Mouse (Mus musculus) thymus, adult 2 months (tissue): ENCODE data around the gene Mylk4. TPM values are rescaled to one million over a fixed set of nuclear protein-coding genes. Genes with fewer than 3 reads are reported as not detected.
A peak's percentile ranks its signal among the peaks of the same experiment; 100 is the strongest.

Experiments
- DNase-seq: peaks from one replicate; pipeline ENCODE4 v3.0.0; 2021
- H3K27ac ChIP-seq: fragments of 200-500 bp; 2 replicates; pipeline ENCODE4 v1.5.1; 2012; ENCODE audit warnings: low read length, control low read depth; ENCODE audit not compliant: control insufficient read depth, insufficient read depth
- H3K27me3 ChIP-seq: fragments of 200-500 bp; 2 replicates; pipeline ENCODE4 v1.6.1; 2012; ENCODE audit warnings: mild to moderate bottlenecking, low read length, moderate library complexity, mixed read lengths; ENCODE audit not compliant: control insufficient read depth, insufficient read depth
- H3K36me3 ChIP-seq: fragments of 200-500 bp; 2 replicates; pipeline ENCODE4 v1.6.1; 2012; ENCODE audit warnings: mild to moderate bottlenecking, low read length, moderate library complexity; ENCODE audit not compliant: control insufficient read depth, insufficient read depth
- H3K4me1 ChIP-seq: fragments of 200-500 bp; replicated peaks from 2 replicates; pipeline ENCODE4 v1.6.1; 2012; ENCODE audit warnings: low read length; ENCODE audit not compliant: control insufficient read depth, insufficient read depth
- H3K4me3 ChIP-seq: fragments of 200-500 bp; 2 replicates; pipeline ENCODE4 v1.5.1; 2012; ENCODE audit warnings: mild to moderate bottlenecking, low read length, control low read depth, moderate library complexity; ENCODE audit not compliant: control insufficient read depth, insufficient read depth
- CTCF ChIP-seq: fragments of 200-500 bp; IDR thresholded peaks from 2 replicates; pipeline ENCODE4 v1.5.1; 2012; ENCODE audit warnings: mild to moderate bottlenecking, control low read depth, low read length, moderate library complexity, borderline replicate concordance; ENCODE audit not compliant: control insufficient read depth, poor library complexity, insufficient read depth; ENCODE audit errors: extremely low read depth
- POLR2A ChIP-seq: fragments of 200-500 bp; IDR thresholded peaks from 2 replicates; pipeline ENCODE4 v1.6.1; 2012; ENCODE audit warnings: mild to moderate bottlenecking, low read length, control low read depth, moderate library complexity; ENCODE audit not compliant: control insufficient read depth, poor library complexity, insufficient read depth; ENCODE audit errors: extremely low read depth
- WGBS: fragments of 180-500 bp; shearing (Covaris S2); methylation state at CpG from one replicate; pipeline ENCODE4 v1.1.7; 2018; 5-methylcytosine and 5-hydroxymethylcytosine counted together
- polyA plus RNA-seq: library from polyadenylated mRNA; depleted of rRNA; stranded (reverse); fragments of >200 nt; gene quantifications from 2 replicates; pipeline ENCODE4 v1.2.3, GENCODE M21; 2012; rRNA removed

The Mylk4 gene
- polyA plus RNA-seq, 1 experiment, result 2.2 TPM

GRCm38 (mm10) chr13:32660294-32660693, 123.5 kb downstream of the Mylk4 start:
- 8% methylated on average over 4 of the region's 4 CpGs for WGBS
- Histone ChIP-seq H3K36me3 (no peaks in the 10 kb centered on the region), H3K27me3 (no peaks in the 10 kb centered on the region), H3K4me1 (peaks cover 6% of the 10 kb centered on the region), H3K4me3 (no peak overlapping the region), H3K27ac (peak overlapping the region; percentile 37)
- no peak for DNase-seq
- TF ChIP-seq CTCF (no peak), POLR2A (no peak)

- 96% methylated on average over 5 of the region's 5 CpGs for WGBS
- TF ChIP-seq POLR2A (no peak), CTCF (no peak)
- Histone ChIP-seq H3K27me3 (no peaks in the 10 kb centered on the region), H3K4me1 (peaks cover 6% of the 10 kb centered on the region), H3K27ac (no peak overlapping the region), H3K4me3 (no peak overlapping the region), H3K36me3 (no peaks in the 10 kb centered on the region)
- DNase-seq, result no peak
These were observed 124.5 kb downstream of the Mylk4 start for GRCm38 (mm10) chr13:32659271-32659670.

- Histone ChIP-seq H3K4me3 (no peak overlapping the region), H3K27ac (no peak overlapping the region), H3K36me3 (no peaks in the 10 kb centered on the region), H3K27me3 (no peaks in the 10 kb centered on the region), H3K4me1 (peaks cover 6% of the 10 kb centered on the region)
- DNase-seq, result no peak
- 95% methylated on average over 2 of the region's 2 CpGs for WGBS
- no peak for TF ChIP-seq CTCF
- TF ChIP-seq POLR2A, result no peak
These were observed 126.2 kb downstream of the Mylk4 start for GRCm38 (mm10) chr13:32657583-32657982.

Other genes with a start within 250 kb of the Mylk4 start
- gene Wrnip1, start 18.1 kb upstream of the Mylk4 start, polyA plus RNA-seq, result 61.7 and 62.1 TPM in 2 replicates
- not detected in 2 replicates for gene D930007J09Rik, start 18.9 kb upstream of the Mylk4 start, polyA plus RNA-seq
- gene Serpinb1a, start 67.2 kb upstream of the Mylk4 start, polyA plus RNA-seq, result 11.6 and 14.0 TPM in 2 replicates
- gene Serpinb1c, start 114.3 kb upstream of the Mylk4 start, polyA plus RNA-seq, result not detected in 2 replicates
- 11.9 and 15.9 TPM in 2 replicates for gene Serpinb6b, start 181.3 kb upstream of the Mylk4 start, polyA plus RNA-seq
- gene Serpinb9, start 219.3 kb upstream of the Mylk4 start, polyA plus RNA-seq, result 8.6 and 11.4 TPM in 2 replicates
- 0.32 and 0.34 TPM in 2 replicates for gene Serpinb9b, start 243.5 kb upstream of the Mylk4 start, polyA plus RNA-seq